Mouse (Mus musculus) embryonic facial prominence, embryonic 12.5 days (tissue): Measurements from ENCODE around the gene Prpsap1. TPM values are rescaled to one million over a fixed set of nuclear protein-coding genes. Genes with fewer than 3 reads are reported as not detected.
A peak's percentile ranks its signal among the peaks of the same experiment; 100 is the strongest.
"Not testable (repeated sequence)": the region's sequence is repeated elsewhere in the genome, so short reads cannot be mapped to it uniquely, and the experiment has no call there.

Experiments used
- ATAC-seq: fragments of 200-750 bp; cut with Nextera tagmentation; 2 replicates; pipeline ENCODE4 v1.8.0; 2017; ENCODE audit not compliant: insufficient number of reproducible peaks, insufficient read depth, low FRiP score, low TSS enrichment
- H3K27ac ChIP-seq: fragments of 300-500 bp; sonication (generic); 2 replicates; pipeline ENCODE4 v1.5.1; 2016; ENCODE audit warnings: mild to moderate bottlenecking
- H3K27me3 ChIP-seq: fragments of 300-500 bp; sonication (generic); 2 replicates; pipeline ENCODE4 v1.6.1; 2016; ENCODE audit warnings: mild to moderate bottlenecking, moderate library complexity
- H3K36me3 ChIP-seq: fragments of 300-500 bp; sonication (generic); 2 replicates; pipeline ENCODE4 v1.6.1; 2016; ENCODE audit warnings: mild to moderate bottlenecking
- H3K4me1 ChIP-seq: fragments of 300-500 bp; sonication (generic); 2 replicates; pipeline ENCODE4 v1.6.1; 2016
- H3K4me2 ChIP-seq: fragments of 300-500 bp; sonication (generic); replicated peaks from 2 replicates; pipeline ENCODE4 v1.6.1; 2016; ENCODE audit warnings: mild to moderate bottlenecking, moderate library complexity
- H3K4me3 ChIP-seq: fragments of 300-500 bp; sonication (generic); 2 replicates; pipeline ENCODE4 v1.5.1; 2016; ENCODE audit warnings: mild to moderate bottlenecking
- H3K9ac ChIP-seq: fragments of 300-500 bp; sonication (generic); 2 replicates; pipeline ENCODE4 v1.6.1; 2016; ENCODE audit warnings: mild to moderate bottlenecking, moderate library complexity
- H3K9me3 ChIP-seq: fragments of 300-500 bp; sonication (generic); 2 replicates; pipeline ENCODE4 v1.6.1; 2016; ENCODE audit warnings: mild to moderate bottlenecking, moderate library complexity
- WGBS: fragments of 180-500 bp; shearing (Covaris S2); methylation state at CpG from one replicate; pipeline ENCODE4 v1.1.7; 2016; 5-methylcytosine and 5-hydroxymethylcytosine counted together
- polyA plus RNA-seq: library from polyadenylated mRNA; unstranded; fragments of >200 nt; fragmentation: Nextera tagmentation; extraction: Ambion mirVana; gene quantifications from 2 replicates; pipeline ENCODE4 v1.2.1, GENCODE M21; 2016

Gene Prpsap1
- polyA plus RNA-seq, 1 experiment from 2014 or later: 197 TPM

GRCm38 (mm10) chr11:116432593-116433355, 61.2 kb downstream of the Prpsap1 start:
- Histone ChIP-seq H3K4me3 (no peak overlapping the region), H3K4me2 (peak overlapping the region; percentile 32; the same call in 1 of the 2 replicates), H3K9ac (no peak overlapping the region)

DNA sequence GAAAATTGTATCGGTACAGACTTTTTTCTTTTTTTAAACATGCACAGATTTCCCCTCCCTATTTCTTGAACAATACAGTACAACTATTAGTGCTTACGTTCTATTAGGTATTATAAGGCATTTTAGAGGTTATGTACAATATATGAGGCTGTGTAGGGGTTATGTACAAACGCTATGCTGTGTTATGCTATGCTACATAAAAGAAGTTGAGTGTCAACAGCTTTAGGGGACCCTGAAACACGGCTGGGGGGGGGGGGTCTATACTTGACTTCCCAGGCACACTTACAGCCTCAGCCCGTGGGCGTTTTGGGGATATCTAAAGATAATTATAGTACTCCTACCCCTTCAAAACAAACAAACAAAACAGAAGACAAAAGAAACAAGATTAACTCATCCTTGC, 61.9 kb downstream of the Prpsap1 start:
- no peak overlapping the region for H3K9ac ChIP-seq
- peaks cover 7% of the 10 kb centered on the region for H3K36me3 ChIP-seq
- WGBS: 49% methylated on average over 6 of the region's 6 CpGs
- H3K9me3 ChIP-seq: no peaks in the 10 kb centered on the region
- H3K4me3 ChIP-seq: no peak overlapping the region
- H3K4me2 ChIP-seq: no peak overlapping the region
- no peak for ATAC-seq
- no peak overlapping the region for H3K27ac ChIP-seq
- H3K4me1 ChIP-seq: peaks cover 27% of the 10 kb centered on the region
- no peaks in the 10 kb centered on the region for H3K27me3 ChIP-seq

More at GRCm38 (mm10) chr11:116432593-116433355, 61.2 kb downstream of the Prpsap1 start:
- 59% methylated on average over 8 of the region's 8 CpGs for WGBS
- Histone ChIP-seq H3K9me3 (no peaks in the 10 kb centered on the region), H3K27me3 (no peaks in the 10 kb centered on the region), H3K36me3 (peaks cover 13% of the 10 kb centered on the region), H3K27ac (no peak overlapping the region), H3K4me1 (peaks cover 31% of the 10 kb centered on the region)
- ATAC-seq: no peak

DNA sequence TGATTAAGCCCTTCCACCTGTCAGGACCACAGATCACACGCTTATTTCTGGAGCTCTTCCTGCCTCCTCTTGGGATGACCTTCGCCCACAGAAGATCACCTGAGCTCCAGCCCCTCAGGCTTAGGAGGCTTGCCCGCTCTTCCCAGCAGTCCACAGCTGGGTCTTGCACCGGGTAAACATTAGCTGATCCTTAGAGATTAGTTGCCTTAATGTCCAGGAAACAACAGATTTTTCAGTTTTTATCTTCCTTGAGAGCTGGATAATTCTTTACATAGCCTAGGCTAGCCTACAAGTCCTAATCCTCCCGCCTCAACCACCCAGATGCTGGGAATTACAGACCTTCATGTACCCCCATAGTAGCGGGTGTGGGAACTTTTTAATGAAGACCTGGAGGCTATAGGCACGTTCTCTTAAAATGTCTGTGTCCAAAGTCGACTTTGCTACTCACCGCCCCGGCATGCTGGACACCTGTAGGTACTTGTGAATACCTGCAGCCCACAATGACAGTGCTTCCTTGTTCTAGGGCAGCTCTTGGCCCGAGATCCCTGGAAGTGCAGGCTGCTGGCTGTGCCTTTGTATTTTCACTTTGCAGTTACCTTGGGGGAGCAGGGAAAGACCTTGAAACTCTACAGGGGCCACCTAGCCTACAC, 62.4 kb downstream of the Prpsap1 start:
- H3K27ac ChIP-seq: no peak overlapping the region
- H3K27me3 ChIP-seq: no peaks in the 10 kb centered on the region
- no peak overlapping the region for H3K9ac ChIP-seq
- peaks cover 21% of the 10 kb centered on the region for H3K4me1 ChIP-seq
- WGBS: 42% methylated on average over 11 of the region's 11 CpGs
- H3K4me2 ChIP-seq: no peak overlapping the region; the same call in 1 of the 2 replicates
- no peak for ATAC-seq
- H3K9me3 ChIP-seq: no peaks in the 10 kb centered on the region
- H3K4me3 ChIP-seq: no peak overlapping the region
- H3K36me3 ChIP-seq: peaks cover 1% of the 10 kb centered on the region; the same call in 1 of the 2 replicates

- Histone ChIP-seq H3K9ac (no peak overlapping the region), H3K9me3 (no peaks in the 10 kb centered on the region), H3K27me3 (no peaks in the 10 kb centered on the region), H3K36me3 (no peaks in the 10 kb centered on the region), H3K4me1 (peaks cover 14% of the 10 kb centered on the region), H3K27ac (no peak overlapping the region), H3K4me2 (no peak overlapping the region; the same call in 1 of the 2 replicates), H3K4me3 (no peak overlapping the region)
- WGBS: 40% methylated on average over 22 of the region's 22 CpGs
- no peak for ATAC-seq
These were observed 63.1 kb downstream of the Prpsap1 start for GRCm38 (mm10) chr11:116430723-116431427.

DNA sequence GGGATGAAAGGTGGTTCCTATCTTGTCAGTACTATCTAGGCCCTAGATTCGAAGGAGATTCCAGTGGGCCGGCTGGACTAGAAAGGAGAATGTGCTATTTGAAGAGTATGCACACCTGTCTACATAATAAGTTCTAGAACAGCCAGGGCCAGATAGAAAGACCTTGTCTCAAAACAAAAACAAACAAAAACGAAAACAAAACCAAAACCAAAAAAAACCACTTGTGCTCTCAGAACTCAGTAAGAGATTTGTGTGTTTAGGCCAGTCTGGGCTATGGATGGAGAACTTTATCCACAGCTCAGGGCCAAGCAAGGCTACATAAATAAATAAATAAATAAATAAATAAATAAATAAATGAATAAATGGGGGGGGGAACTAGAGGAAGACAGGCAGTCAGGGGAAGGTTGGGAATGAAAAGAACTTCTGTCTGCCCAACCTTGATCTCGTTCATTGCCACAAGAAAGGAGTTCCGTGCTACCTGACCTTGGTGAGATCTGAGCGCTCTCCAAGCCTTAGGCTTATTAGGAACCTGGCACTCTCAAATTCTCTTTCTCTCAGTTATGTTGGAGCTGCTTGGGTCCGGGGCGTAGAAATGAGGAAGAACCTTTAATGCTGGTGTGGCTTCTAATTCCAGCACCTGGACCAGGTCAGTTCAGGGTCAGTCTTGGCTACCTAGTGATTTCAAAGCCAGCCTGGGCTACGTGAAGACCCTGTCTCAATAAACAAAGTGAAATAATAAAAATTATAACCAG, 64.0 kb downstream of the Prpsap1 start:
- Histone ChIP-seq H3K9me3 (no peaks in the 10 kb centered on the region), H3K4me1 (peaks cover 6% of the 10 kb centered on the region; the same call in 1 of the 2 replicates), H3K36me3 (no peaks in the 10 kb centered on the region), H3K27ac (no peak overlapping the region), H3K4me3 (no peak overlapping the region), H3K4me2 (no peak overlapping the region), H3K27me3 (no peaks in the 10 kb centered on the region), H3K9ac (no peak overlapping the region)
- 81% methylated on average over 9 of the region's 9 CpGs for WGBS
- ATAC-seq: no peak

DNA sequence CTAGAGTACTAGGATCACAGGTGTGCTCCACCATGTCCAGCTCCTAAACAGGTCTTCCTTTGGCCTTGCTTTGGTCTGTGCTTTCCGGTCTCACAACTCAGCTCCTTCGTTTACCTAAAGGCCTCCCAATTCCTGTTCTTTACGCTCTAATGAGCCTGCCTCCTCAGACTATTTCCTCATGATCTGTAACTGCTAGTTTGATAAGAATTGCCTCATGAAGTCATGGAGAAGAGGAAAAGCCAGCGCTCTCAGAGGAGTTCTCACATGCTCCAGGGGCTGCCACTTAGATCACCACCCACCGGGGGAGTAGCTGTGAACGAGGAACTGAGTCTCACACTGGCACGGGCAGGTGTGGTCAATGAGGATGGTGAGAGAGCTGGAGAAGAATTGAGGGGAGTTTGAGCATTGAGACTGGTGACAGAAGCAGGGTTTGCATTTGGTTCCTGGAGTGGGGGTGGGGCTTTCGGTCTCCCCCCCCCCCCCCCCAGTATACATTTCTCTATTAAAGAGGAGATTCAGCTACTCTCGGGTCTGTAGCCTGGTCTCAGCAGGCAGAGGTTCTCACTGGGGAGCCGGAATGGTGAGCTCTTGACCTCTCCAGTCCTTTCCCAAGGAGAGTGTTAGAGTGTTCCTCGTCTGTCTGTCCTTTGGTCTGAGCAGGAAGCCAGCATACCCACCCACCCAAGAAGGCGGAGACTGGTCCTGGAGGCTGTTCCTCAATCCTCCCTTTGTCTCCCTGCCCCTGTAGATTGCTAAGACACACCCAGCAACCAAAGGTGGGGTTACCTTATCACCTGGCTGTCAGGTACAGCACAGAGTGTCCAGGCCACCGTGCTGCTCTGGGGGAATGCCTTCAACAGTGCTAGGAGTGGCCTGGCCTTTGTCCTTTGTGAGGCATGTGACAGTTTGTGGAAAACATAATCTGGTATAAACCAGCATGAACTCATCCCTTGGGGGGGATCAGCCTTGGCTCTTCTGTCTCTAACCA, 64.8 kb downstream of the Prpsap1 start:
- no peaks in the 10 kb centered on the region for H3K9me3 ChIP-seq
- no peak for ATAC-seq
- 48% methylated on average over 13 of the region's 13 CpGs for WGBS
- H3K4me1 ChIP-seq: peaks cover 6% of the 10 kb centered on the region; the same call in 1 of the 2 replicates
- no peak overlapping the region for H3K27ac ChIP-seq
- no peaks in the 10 kb centered on the region for H3K27me3 ChIP-seq
- H3K9ac ChIP-seq: no peak overlapping the region
- H3K36me3 ChIP-seq: no peaks in the 10 kb centered on the region
- H3K4me3 ChIP-seq: no peak overlapping the region
- no peak overlapping the region for H3K4me2 ChIP-seq

DNA sequence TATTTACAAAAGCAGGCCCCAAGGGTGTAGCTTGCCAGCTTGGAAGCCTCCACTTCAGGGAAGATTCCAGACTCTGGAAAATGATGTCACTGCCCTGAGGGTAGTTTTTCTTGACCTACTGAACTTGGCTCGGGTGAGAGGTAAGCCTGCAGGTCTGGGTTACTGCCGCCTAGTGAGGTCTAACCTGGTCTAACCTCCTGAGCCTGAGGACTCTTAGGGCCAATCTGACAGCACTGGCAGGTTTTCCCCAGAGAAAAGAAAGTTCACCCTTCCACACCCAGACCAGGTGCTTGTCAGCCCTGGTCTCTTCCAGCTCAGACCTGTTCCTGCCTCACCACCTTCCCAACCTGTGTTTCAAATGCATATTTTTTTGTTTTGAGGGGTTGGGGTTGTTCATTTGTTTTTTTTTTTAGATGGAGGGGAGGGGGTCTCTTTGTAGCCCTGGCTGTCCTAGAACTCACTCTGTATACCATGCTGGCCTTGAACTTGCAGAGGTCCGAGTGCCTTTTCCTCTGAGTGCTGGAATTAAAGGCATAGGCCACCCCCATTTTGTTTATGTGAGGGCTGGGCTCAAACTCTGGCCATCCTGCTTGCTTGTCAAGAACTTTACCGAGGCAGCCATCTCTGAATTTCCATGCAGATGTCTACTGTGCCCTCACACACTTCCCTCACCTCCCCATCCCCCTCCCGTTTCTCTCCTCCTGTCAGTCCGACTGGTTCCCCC, 67.0 kb downstream of the Prpsap1 start:
- Histone ChIP-seq H3K4me1 (peaks cover 4% of the 10 kb centered on the region; the same call in 1 of the 2 replicates), H3K9me3 (no peaks in the 10 kb centered on the region), H3K27ac (no peak overlapping the region), H3K4me3 (no peak overlapping the region), H3K4me2 (no peak overlapping the region), H3K9ac (no peak overlapping the region), H3K27me3 (no peaks in the 10 kb centered on the region), H3K36me3 (no peaks in the 10 kb centered on the region)
- no peak for ATAC-seq
- WGBS: 60% methylated on average over 6 of the region's 6 CpGs

GRCm38 (mm10) chr11:116426328-116426727, 67.7 kb downstream of the Prpsap1 start:
- H3K27me3 ChIP-seq, H3K4me3 ChIP-seq, H3K27ac ChIP-seq, H3K36me3 ChIP-seq, ATAC-seq, H3K4me2 ChIP-seq, H3K9me3 ChIP-seq, H3K9ac ChIP-seq, H3K4me1 ChIP-seq: not testable (repeated sequence)
- WGBS: 87% methylated on average over 11 of the region's 11 CpGs

GRCm38 (mm10) chr11:116424621-116425407, 69.2 kb downstream of the Prpsap1 start:
- Histone ChIP-seq H3K4me3 (no peak overlapping the region), H3K9ac (no peak overlapping the region), H3K36me3 (no peaks in the 10 kb centered on the region), H3K27me3 (no peaks in the 10 kb centered on the region), H3K4me1 (peaks cover 12% of the 10 kb centered on the region; the same call in 1 of the 2 replicates), H3K27ac (no peak overlapping the region), H3K9me3 (no peaks in the 10 kb centered on the region), H3K4me2 (no peak overlapping the region)
- 45% methylated on average over 8 of the region's 8 CpGs for WGBS
- ATAC-seq: no peak
